Mouse (Mus musculus) embryonic facial prominence, embryonic 15.5 days (tissue): Measurements from ENCODE around the gene 2610318N02Rik. TPM values are rescaled to one million over a fixed set of nuclear protein-coding genes. Genes with fewer than 3 reads are reported as not detected.
"Not testable (repeated sequence)": the region's sequence is repeated elsewhere in the genome, so short reads cannot be mapped to it uniquely, and the experiment has no call there.

Source experiments
- ATAC-seq: fragments of 200-750 bp; cut with Nextera tagmentation; 2 replicates; pipeline ENCODE4 v1.8.0; 2017; ENCODE audit warnings: low read depth, moderate TSS enrichment; ENCODE audit not compliant: insufficient number of reproducible peaks, low FRiP score, low TSS enrichment
- H3K27ac ChIP-seq: fragments of 300-500 bp; sonication (generic); replicated peaks from 2 replicates; pipeline ENCODE4 v1.5.1; 2015; ENCODE audit warnings: mild to moderate bottlenecking, inconsistent platforms
- H3K27me3 ChIP-seq: fragments of 300-500 bp; sonication (generic); 2 replicates; pipeline ENCODE4 v1.6.1; 2015; ENCODE audit warnings: inconsistent platforms
- H3K36me3 ChIP-seq: fragments of 300-500 bp; sonication (generic); 2 replicates; pipeline ENCODE4 v1.6.1; 2015; ENCODE audit warnings: mild to moderate bottlenecking, inconsistent platforms
- H3K4me1 ChIP-seq: fragments of 300-500 bp; sonication (generic); 2 replicates; pipeline ENCODE4 v1.6.1; 2015; ENCODE audit warnings: inconsistent platforms
- H3K4me2 ChIP-seq: fragments of 300-500 bp; sonication (generic); replicated peaks from 2 replicates; pipeline ENCODE4 v1.6.1; 2015; ENCODE audit warnings: mild to moderate bottlenecking, inconsistent platforms
- H3K4me3 ChIP-seq: fragments of 300-500 bp; sonication (generic); replicated peaks from 2 replicates; pipeline ENCODE4 v1.5.1; 2015; ENCODE audit warnings: mild to moderate bottlenecking, inconsistent platforms
- H3K9ac ChIP-seq: fragments of 300-500 bp; sonication (generic); 2 replicates; pipeline ENCODE4 v1.6.1; 2015; ENCODE audit warnings: inconsistent platforms
- H3K9me3 ChIP-seq: fragments of 300-500 bp; sonication (generic); replicated peaks from 2 replicates; pipeline ENCODE4 v1.6.1; 2016; ENCODE audit warnings: inconsistent platforms
- WGBS: fragments of 180-500 bp; shearing (Covaris S2); methylation state at CpG from one replicate; pipeline ENCODE4 v1.1.7; 2015; 5-methylcytosine and 5-hydroxymethylcytosine counted together
- polyA plus RNA-seq: library from polyadenylated mRNA; unstranded; fragments of >200 nt; fragmentation: Nextera tagmentation; extraction: Ambion mirVana; gene quantifications from 2 replicates; pipeline ENCODE4 v1.2.1, GENCODE M21; 2015

The 2610318N02Rik gene
- 23.3 and 24.5 TPM in 2 replicates for polyA plus RNA-seq

DNA sequence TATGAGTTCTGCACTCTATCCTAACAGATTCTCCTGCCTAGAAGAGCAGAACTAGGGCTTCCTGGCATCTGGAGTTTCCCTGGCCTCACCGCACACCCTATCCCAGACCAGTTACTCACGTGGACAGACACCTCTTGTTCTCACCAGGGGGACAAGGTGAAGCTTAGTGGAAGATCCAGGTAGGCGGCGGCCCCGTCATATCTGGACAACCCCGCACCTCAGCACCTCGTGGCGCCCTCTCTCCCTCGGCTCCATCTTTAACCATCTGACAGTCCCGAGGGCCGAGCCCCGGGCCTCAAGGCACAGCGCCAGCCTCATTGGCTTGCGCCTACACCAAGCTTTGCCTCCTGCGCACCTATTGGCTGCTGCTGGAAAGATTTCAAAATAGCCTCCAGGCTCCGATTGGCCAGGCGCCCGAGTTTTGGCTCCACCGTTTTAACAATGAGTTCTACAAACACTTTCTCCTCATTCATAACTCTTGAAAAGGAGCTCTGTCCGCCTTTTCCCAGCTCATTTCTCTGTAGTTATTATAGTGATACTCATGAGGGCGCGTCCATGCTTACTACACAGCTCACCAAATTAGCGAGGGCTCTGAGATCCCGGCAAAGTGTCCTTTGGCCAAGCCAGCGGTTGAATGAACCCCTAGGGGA is at the start of gene 2610318N02Rik:
Gene 2610318N02Rik, minus strand, starts transcription at position 297 of the 650 bp plus-strand sequence.
- H3K9me3 ChIP-seq = no peaks in the 10 kb centered on the region
- H3K27me3 ChIP-seq = no peaks in the 10 kb centered on the region
- ATAC-seq = peak; percentile 87
- 0 out of 2 replicates have a peak, but pooled peaks cover 5% of the 10 kb centered on the region for H3K36me3 ChIP-seq
- under 1% methylated on average over 25 of the region's 25 CpGs for WGBS
- peak within 1 kb of the TSS; percentile 79 for H3K4me2 ChIP-seq
- H3K9ac ChIP-seq = peak within 1 kb of the TSS; percentile 33; the same call in 1 of the 2 replicates
- H3K4me1 ChIP-seq = peaks cover 21% of the 10 kb centered on the region
- peak within 1 kb of the TSS; percentile 39; the same call in 1 of the 2 replicates for H3K27ac ChIP-seq
- peak within 1 kb of the TSS; percentile 50 for H3K4me3 ChIP-seq

DNA sequence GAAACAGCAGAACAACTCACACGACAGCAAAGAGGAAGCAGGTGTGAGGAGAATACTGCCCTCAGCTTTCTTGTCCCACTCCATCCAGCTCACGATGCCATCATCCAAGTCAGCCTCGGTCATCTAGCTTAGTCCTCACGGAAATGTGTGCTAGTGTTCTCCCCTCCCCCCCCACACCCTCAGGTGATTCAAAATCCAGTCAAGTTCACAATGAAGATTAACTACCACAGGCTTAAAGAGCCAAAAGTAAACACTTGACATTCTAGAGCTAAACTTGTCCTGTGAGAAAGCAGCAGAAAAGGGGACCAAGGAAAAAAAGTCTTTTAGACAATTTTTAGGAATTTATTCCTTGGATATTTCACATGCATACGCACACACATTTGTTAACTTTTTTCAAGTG is 43.1 kb upstream of the 2610318N02Rik start:
- no peak overlapping the region for H3K9ac ChIP-seq
- H3K4me2 ChIP-seq = no peak overlapping the region
- no peaks in the 10 kb centered on the region for H3K27me3 ChIP-seq
- no peak overlapping the region for H3K4me3 ChIP-seq
- no peaks in the 10 kb centered on the region for H3K4me1 ChIP-seq
- no peak for ATAC-seq
- no peak overlapping the region for H3K27ac ChIP-seq
- WGBS = 78% methylated on average over 5 of the region's 5 CpGs
- H3K36me3 ChIP-seq = peaks cover 43% of the 10 kb centered on the region
- no peaks in the 10 kb centered on the region for H3K9me3 ChIP-seq

DNA sequence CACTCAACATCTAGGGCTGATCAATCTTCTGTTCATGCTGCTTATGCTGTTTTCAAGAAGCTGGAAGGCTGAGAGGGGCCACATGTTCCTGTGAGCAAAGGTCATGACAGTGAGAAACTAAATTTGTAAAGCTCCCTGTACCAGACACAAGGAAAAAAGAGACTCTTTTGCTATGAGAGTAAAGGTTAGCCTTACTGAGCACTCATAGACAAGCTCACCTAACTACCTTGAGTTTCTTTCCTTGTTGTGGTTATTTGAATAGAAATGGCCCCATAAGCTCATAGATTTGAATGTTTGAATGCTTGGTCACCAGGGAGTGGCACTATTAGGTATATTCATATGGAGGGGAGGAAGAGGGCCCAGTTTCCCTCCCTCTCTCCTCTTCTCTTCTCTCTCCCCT is 42.2 kb upstream of the 2610318N02Rik start:
- ATAC-seq = no peak
- H3K9me3 ChIP-seq = no peaks in the 10 kb centered on the region
- no peaks in the 10 kb centered on the region for H3K27me3 ChIP-seq
- H3K9ac ChIP-seq = no peak overlapping the region
- no peak overlapping the region for H3K4me2 ChIP-seq
- H3K36me3 ChIP-seq = peaks cover 36% of the 10 kb centered on the region
- no peak overlapping the region for H3K27ac ChIP-seq
- H3K4me3 ChIP-seq = no peak overlapping the region
- H3K4me1 ChIP-seq = no peaks in the 10 kb centered on the region

DNA sequence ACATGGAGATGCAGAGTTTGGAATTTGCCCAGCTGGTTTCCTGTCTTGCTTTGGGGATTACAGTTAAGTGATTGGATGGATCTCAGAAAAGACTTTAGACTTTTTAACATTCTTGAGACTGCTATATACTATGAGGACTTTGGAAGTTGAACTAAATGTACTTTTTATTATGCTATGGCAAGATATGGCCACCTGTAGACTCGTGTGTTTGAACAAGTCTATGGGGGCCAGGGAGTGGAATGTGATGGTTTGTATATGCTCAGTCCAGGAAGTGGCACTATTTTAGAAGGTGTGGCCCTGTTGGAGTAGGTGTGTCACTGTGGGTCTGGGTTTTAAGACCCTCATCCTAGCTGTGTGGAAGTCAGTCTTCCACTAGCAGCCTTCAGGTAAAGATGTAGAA is 40.5 kb upstream of the 2610318N02Rik start:
- ATAC-seq = not testable (repeated sequence)
- peaks cover 24% of the 10 kb centered on the region for H3K36me3 ChIP-seq
- 89% methylated on average over 1 of the region's 1 CpGs for WGBS

DNA sequence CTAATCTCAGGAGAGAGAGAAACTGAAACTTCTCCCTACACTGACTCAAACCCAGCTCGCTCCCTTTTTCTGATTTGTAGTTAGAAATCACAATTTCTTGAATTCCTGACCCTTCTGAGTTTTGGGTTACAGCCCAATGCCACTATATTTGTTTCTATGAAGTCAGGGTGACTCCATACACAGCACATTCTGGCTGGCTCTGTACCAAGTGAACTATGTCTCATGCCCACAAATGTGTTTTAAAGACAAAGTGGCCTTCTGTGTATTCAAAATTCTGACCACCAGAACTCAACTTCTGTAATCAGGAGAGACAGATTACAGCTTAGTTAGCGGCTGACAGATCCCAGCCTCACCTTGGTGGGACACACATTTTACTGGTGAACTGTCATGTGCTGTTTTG is 29.4 kb upstream of the 2610318N02Rik start:
- Histone ChIP-seq H3K27ac (no peak overlapping the region), H3K9me3 (no peaks in the 10 kb centered on the region), H3K36me3 (peaks cover 63% of the 10 kb centered on the region), H3K27me3 (no peaks in the 10 kb centered on the region), H3K4me1 (no peaks in the 10 kb centered on the region), H3K4me2 (no peak overlapping the region), H3K4me3 (no peak overlapping the region), H3K9ac (no peak overlapping the region)
- no peak for ATAC-seq
- WGBS = 91% methylated on average over 2 of the region's 2 CpGs

More for the DNA sequence above, 40.5 kb upstream of the 2610318N02Rik start:
- not testable (repeated sequence) for H3K27me3 ChIP-seq, H3K4me2 ChIP-seq, H3K9ac ChIP-seq, H3K9me3 ChIP-seq, H3K4me1 ChIP-seq, H3K27ac ChIP-seq, H3K4me3 ChIP-seq

DNA sequence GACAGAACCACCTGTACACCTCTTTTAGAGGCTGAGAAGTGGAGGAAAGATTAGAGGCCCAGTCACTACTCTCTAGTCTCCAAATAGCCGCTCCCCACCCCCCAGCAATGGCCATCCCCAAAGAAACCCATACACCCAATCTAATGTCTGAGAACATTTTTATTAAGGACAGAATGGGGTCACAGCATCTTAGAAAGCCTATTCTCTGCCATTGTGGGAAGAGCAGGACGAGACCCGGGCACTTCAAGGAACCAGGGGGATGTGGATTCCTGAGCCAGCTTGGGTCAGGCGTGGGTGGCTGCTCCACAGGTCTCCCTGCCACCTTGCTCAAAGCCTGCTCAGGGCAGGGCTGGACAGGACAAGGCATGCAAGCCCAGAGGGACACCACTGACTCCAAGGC is 26.9 kb upstream of the 2610318N02Rik start:
- H3K27ac ChIP-seq = no peak overlapping the region
- H3K4me3 ChIP-seq = no peak overlapping the region
- H3K4me1 ChIP-seq = peaks cover 15% of the 10 kb centered on the region
- ATAC-seq = no peak
- no peaks in the 10 kb centered on the region for H3K27me3 ChIP-seq
- H3K9me3 ChIP-seq = no peaks in the 10 kb centered on the region
- H3K9ac ChIP-seq = no peak overlapping the region
- 91% methylated on average over 4 of the region's 4 CpGs for WGBS
- H3K36me3 ChIP-seq = peaks cover 44% of the 10 kb centered on the region
- H3K4me2 ChIP-seq = no peak overlapping the region

DNA sequence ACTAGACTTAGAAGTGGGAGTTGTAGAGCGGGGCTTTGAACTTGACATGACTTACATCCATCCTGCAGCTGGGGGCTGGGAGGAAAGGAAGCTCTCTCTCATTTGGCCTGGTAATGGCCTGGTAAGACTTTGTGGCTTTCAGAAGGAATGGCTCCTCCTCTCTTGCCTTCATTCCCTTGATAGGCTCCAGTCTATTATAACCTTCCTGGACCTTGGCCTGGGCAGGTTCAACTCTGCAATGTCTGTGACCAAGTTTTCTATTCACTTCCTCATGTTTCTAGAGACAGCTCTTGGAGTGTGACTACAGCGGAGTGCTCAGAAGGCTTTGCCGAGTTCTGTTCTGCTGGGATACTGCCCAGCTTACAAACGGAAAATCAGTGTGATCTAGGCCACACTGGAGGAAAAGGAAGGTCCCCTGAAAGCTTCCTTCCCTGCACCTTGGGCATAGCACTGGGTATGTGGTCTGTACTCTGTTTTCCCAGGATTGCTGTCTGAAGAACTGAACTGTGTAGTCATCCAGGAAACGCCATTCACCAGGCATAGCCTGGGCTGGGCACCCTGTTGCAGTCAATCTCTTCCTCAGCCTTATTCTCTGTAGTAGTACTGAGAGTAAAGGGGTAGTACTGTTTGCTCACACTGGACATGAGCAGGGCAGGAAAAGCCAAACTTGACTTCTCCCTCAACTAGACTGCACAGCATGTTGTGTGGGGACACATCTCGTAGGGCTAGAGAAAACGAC is 25.7 kb upstream of the 2610318N02Rik start:
- H3K27me3 ChIP-seq = no peaks in the 10 kb centered on the region
- peaks cover 36% of the 10 kb centered on the region for H3K36me3 ChIP-seq
- no peak overlapping the region for H3K4me2 ChIP-seq
- no peak overlapping the region for H3K9ac ChIP-seq
- WGBS = 83% methylated on average over 7 of the region's 7 CpGs
- H3K4me1 ChIP-seq = peaks cover 17% of the 10 kb centered on the region
- H3K27ac ChIP-seq = no peak overlapping the region
- ATAC-seq = no peak
- H3K9me3 ChIP-seq = no peaks in the 10 kb centered on the region
- no peak overlapping the region for H3K4me3 ChIP-seq

DNA sequence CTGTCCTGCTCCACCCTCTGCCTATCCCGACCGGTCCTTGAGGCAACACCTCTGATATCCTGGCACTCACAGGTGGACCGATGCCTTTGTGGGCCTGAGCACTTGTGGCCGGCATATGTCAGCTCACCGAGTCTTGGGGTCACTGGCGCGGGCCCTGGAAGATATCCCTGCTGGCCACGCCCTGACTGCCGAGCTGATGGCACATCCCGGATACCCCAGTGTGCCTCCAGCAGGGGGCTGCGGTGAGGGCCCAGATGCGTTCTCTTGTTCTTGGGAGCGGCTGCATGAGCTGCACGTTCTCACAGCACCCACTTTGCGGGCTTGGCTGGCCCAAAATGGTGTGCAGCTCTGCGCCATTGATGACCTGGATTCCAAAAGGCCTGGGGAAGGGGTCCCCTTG is 23.1 kb upstream of the 2610318N02Rik start:
- Histone ChIP-seq H3K9me3 (no peaks in the 10 kb centered on the region), H3K27ac (no peak overlapping the region), H3K36me3 (peaks cover 17% of the 10 kb centered on the region), H3K4me1 (peaks cover 17% of the 10 kb centered on the region), H3K4me3 (peak overlapping the region; percentile 60), H3K27me3 (no peaks in the 10 kb centered on the region), H3K9ac (no peak overlapping the region; the same call in 1 of the 2 replicates), H3K4me2 (peak overlapping the region; percentile 94)
- 4% methylated on average over 16 of the region's 16 CpGs for WGBS
- 0 out of 2 replicates have a peak, but pooled peaks have one; percentile 27 for ATAC-seq

DNA sequence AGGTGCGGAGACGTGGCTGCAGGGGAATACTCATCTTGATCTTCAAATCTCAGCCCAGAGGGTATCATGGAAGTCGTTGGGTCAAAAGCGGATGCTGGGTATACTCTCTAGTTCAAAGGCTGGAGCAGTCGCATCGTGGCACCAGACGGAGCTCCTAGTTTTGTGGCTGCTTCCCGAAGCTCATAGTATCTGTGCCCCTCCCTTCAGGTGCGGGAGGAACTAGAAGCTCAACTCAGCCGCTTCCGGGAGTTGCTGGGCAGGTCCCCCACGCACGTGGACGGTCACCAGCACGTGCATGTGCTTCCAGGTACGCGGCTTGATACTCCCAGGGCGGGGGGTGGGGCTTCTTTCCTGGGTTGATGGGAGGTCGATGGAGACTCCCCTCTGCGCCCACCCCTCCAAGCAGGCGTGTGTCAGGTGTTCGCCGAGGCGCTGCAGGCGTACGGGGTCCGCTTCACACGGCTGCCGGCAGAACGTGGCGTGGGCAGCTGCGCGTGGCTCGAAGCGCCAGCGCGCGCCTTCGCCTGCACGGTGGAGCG is 22.5 kb upstream of the 2610318N02Rik start:
- Histone ChIP-seq H3K4me1 (peaks cover 17% of the 10 kb centered on the region), H3K9ac (peak overlapping the region; percentile 26), H3K4me3 (peak overlapping the region; percentile 60), H3K27ac (no peak overlapping the region), H3K27me3 (no peaks in the 10 kb centered on the region), H3K36me3 (peaks cover 12% of the 10 kb centered on the region), H3K4me2 (peak overlapping the region; percentile 94), H3K9me3 (no peaks in the 10 kb centered on the region)
- 0 out of 2 replicates have a peak, but pooled peaks have one; percentile 3 for ATAC-seq
- under 1% methylated on average over 39 of the region's 41 CpGs for WGBS

DNA sequence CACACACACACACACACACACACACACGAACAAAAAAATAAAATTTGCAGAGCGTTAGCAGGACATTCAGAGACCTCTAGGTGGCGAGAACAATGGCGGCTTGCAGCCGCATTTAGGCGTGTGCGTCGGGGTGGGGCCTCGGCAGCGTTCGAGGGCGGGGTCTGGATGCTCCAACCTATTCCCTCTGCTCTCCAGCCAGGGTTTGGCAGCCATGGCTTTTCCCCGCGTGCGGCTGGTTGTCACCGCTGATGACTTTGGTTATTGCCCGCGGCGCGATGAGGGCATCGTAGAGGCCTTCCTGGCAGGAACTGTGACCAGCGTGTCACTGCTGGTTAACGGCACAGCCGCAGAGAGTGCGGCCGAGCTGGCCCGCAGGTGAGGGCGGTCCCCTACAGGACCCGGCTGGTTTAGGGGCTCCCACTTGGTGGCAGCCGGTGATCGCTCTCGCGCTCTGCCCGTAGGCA is 21.8 kb upstream of the 2610318N02Rik start, which contains the start of gene Ccdc116:
Gene Ccdc116, minus strand, starts transcription at position 458 of the 464 bp plus-strand sequence.
- Histone ChIP-seq H3K4me2 (peak within 1 kb of the TSS; percentile 94), H3K27ac (no peak within 1 kb of the TSS), H3K4me1 (peaks cover 17% of the 10 kb centered on the region), H3K36me3 (peaks cover 6% of the 10 kb centered on the region; the same call in 1 of the 2 replicates), H3K9ac (peak within 1 kb of the TSS; percentile 26), H3K4me3 (peak within 1 kb of the TSS; percentile 60), H3K27me3 (no peaks in the 10 kb centered on the region), H3K9me3 (no peaks in the 10 kb centered on the region)
- ATAC-seq = peak; percentile 77
- WGBS = under 1% methylated on average over 34 of the region's 34 CpGs

DNA sequence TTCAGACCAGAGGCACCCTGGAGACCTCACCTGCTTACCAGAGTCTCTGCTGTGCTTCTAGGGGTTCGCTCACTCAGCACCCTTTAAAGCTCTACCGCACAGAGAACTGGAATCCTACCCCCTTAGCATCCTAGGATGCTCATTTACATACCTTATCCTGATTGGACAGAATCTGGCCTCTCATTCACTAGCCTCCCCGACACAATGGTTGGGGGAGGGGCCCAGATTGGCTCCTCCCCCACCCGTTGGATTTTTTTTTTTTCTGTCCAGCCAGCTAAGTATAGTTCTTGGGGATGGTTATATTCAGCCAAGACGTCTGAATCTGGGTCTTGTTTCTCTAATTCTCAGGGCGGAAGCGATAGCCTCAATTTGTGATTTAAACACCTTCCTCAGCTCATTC is 19.4 kb upstream of the 2610318N02Rik start, which contains the start of gene Ydjc:
Gene Ydjc, plus strand, starts transcription at position 283 of the 400 bp plus-strand sequence.
- no peak for ATAC-seq
- Histone ChIP-seq H3K9me3 (no peaks in the 10 kb centered on the region), H3K27me3 (no peaks in the 10 kb centered on the region), H3K27ac (no peak within 1 kb of the TSS), H3K36me3 (no peaks in the 10 kb centered on the region), H3K4me2 (no peak within 1 kb of the TSS), H3K9ac (no peak within 1 kb of the TSS), H3K4me3 (no peak within 1 kb of the TSS), H3K4me1 (peaks cover 17% of the 10 kb centered on the region)
- WGBS = 18% methylated on average over 7 of the region's 7 CpGs
